Mouse (Mus musculus): ENCODE measurements around the gene Fbxo34. TPM values are rescaled to one million over a fixed set of nuclear protein-coding genes. Genes with fewer than 3 reads are reported as not detected.

The Fbxo34 gene
- polyA plus RNA-seq, 1 experiment from 2014 or later: 21.4 TPM

GRCm38 (mm10) chr14:47421606-47422005 lies 28.6 kb upstream of the Fbxo34 start:
- ATAC-seq (ENCODE audit: insufficient number of reproducible peaks, insufficient read depth, low FRiP score, low read depth): no peak
- H3K4me1 ChIP-seq (ENCODE audit: control insufficient read depth, insufficient read depth, low read length): peaks cover 12% of the 10 kb centered on the region
- no peak overlapping the region for H3K4me2 ChIP-seq (replicated peaks; ENCODE audit: low read depth, low read length)
- H3K36me3 ChIP-seq (ENCODE audit: control insufficient read depth, insufficient read depth, low read length): no peaks in the 10 kb centered on the region
- H3K27me3 ChIP-seq (ENCODE audit: control insufficient read depth, insufficient read depth, low read length): no peaks in the 10 kb centered on the region
- no peak overlapping the region for H3K27ac ChIP-seq (ENCODE audit: low read length)
- WGBS: 31% methylated on average over 2 of the region's 2 CpGs
- no peak overlapping the region for H3K9ac ChIP-seq (replicated peaks; ENCODE audit: low read depth, low read length)
- H3K9me3 ChIP-seq (ENCODE audit: control insufficient read depth, low read depth, low read length): no peaks in the 10 kb centered on the region
- H3K4me3 ChIP-seq (ENCODE audit: low read depth, low read length): no peak overlapping the region

- Histone ChIP-seq H3K27me3 (ENCODE audit: control insufficient read depth, insufficient read depth, low read length) (no peaks in the 10 kb centered on the region), H3K4me2 (replicated peaks; ENCODE audit: low read depth, low read length) (no peak overlapping the region), H3K27ac (ENCODE audit: low read length) (no peak overlapping the region), H3K9ac (replicated peaks; ENCODE audit: low read depth, low read length) (no peak overlapping the region), H3K36me3 (ENCODE audit: control insufficient read depth, insufficient read depth, low read length) (no peaks in the 10 kb centered on the region), H3K4me1 (ENCODE audit: control insufficient read depth, insufficient read depth, low read length) (peaks cover 5% of the 10 kb centered on the region; the same call in 1 of the 2 replicates), H3K4me3 (ENCODE audit: low read depth, low read length) (no peak overlapping the region), H3K9me3 (ENCODE audit: control insufficient read depth, low read depth, low read length) (no peaks in the 10 kb centered on the region)
- WGBS: 75% methylated on average over 4 of the region's 4 CpGs
- no peak for ATAC-seq (ENCODE audit: insufficient number of reproducible peaks, insufficient read depth, low FRiP score, low read depth)
These were observed 27.8 kb upstream of the Fbxo34 start for GRCm38 (mm10) chr14:47422466-47422865.

GRCm38 (mm10) chr14:47432987-47433386 lies 17.2 kb upstream of the Fbxo34 start:
- no peaks in the 10 kb centered on the region for H3K4me1 ChIP-seq (ENCODE audit: control insufficient read depth, insufficient read depth, low read length)
- no peak overlapping the region for H3K9ac ChIP-seq (replicated peaks; ENCODE audit: low read depth, low read length)
- H3K36me3 ChIP-seq (ENCODE audit: control insufficient read depth, insufficient read depth, low read length): no peaks in the 10 kb centered on the region
- H3K4me3 ChIP-seq (ENCODE audit: low read depth, low read length): no peak overlapping the region
- H3K27me3 ChIP-seq (ENCODE audit: control insufficient read depth, insufficient read depth, low read length): no peaks in the 10 kb centered on the region
- H3K9me3 ChIP-seq (ENCODE audit: control insufficient read depth, low read depth, low read length): no peaks in the 10 kb centered on the region
- H3K27ac ChIP-seq (ENCODE audit: low read length): no peak overlapping the region
- ATAC-seq (ENCODE audit: insufficient number of reproducible peaks, insufficient read depth, low FRiP score, low read depth): no peak
- H3K4me2 ChIP-seq (replicated peaks; ENCODE audit: low read depth, low read length): no peak overlapping the region

DNA sequence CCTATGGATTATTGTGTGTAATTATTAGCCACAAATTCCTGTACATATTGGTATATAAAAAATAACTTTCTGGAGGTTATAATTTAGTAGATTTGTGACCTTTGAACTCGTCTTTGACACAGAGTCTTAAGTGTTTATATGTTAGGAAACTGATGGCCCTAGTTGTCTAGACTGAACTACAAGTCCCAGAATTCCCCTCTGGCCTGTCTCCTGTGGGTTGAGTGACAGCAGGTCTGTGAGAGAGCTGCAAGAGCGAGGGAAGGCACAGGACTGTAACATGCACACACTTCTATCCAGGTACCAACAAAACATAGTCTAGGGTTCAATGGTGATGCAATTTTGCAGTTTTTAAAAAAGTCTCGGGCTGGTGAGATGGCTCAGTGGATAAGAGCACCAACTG lies 11.3 kb upstream of the Fbxo34 start:
- no peaks in the 10 kb centered on the region for H3K27me3 ChIP-seq (ENCODE audit: control insufficient read depth, insufficient read depth, low read length)
- peaks cover 3% of the 10 kb centered on the region; the same call in 1 of the 2 replicates for H3K9me3 ChIP-seq (ENCODE audit: control insufficient read depth, low read depth, low read length)
- no peak overlapping the region for H3K4me3 ChIP-seq (ENCODE audit: low read depth, low read length)
- no peaks in the 10 kb centered on the region for H3K36me3 ChIP-seq (ENCODE audit: control insufficient read depth, insufficient read depth, low read length)
- H3K4me1 ChIP-seq (ENCODE audit: control insufficient read depth, insufficient read depth, low read length): no peaks in the 10 kb centered on the region
- H3K27ac ChIP-seq (ENCODE audit: low read length): no peak overlapping the region
- no peak overlapping the region for H3K9ac ChIP-seq (replicated peaks; ENCODE audit: low read depth, low read length)
- H3K4me2 ChIP-seq (replicated peaks; ENCODE audit: low read depth, low read length): no peak overlapping the region
- WGBS: 69% methylated on average over 3 of the region's 3 CpGs
- ATAC-seq (ENCODE audit: insufficient number of reproducible peaks, insufficient read depth, low FRiP score, low read depth): no peak

GRCm38 (mm10) chr14:47444907-47445306 lies 5.3 kb upstream of the Fbxo34 start:
- H3K27ac ChIP-seq (ENCODE audit: low read length): no peak overlapping the region
- H3K4me2 ChIP-seq (replicated peaks; ENCODE audit: low read depth, low read length): no peak overlapping the region
- no peaks in the 10 kb centered on the region for H3K27me3 ChIP-seq (ENCODE audit: control insufficient read depth, insufficient read depth, low read length)
- ATAC-seq (ENCODE audit: insufficient number of reproducible peaks, insufficient read depth, low FRiP score, low read depth): no peak
- 74% methylated on average over 2 of the region's 2 CpGs for WGBS
- H3K4me3 ChIP-seq (ENCODE audit: low read depth, low read length): no peak overlapping the region
- peaks cover 3% of the 10 kb centered on the region; the same call in 1 of the 2 replicates for H3K9me3 ChIP-seq (ENCODE audit: control insufficient read depth, low read depth, low read length)
- no peak overlapping the region for H3K9ac ChIP-seq (replicated peaks; ENCODE audit: low read depth, low read length)
- H3K4me1 ChIP-seq (ENCODE audit: control insufficient read depth, insufficient read depth, low read length): no peaks in the 10 kb centered on the region
- H3K36me3 ChIP-seq (ENCODE audit: control insufficient read depth, insufficient read depth, low read length): no peaks in the 10 kb centered on the region

- WGBS: 67% methylated on average over 9 of the region's 9 CpGs
These were observed 4.7 kb upstream of the Fbxo34 start for GRCm38 (mm10) chr14:47445331-47446095.

DNA sequence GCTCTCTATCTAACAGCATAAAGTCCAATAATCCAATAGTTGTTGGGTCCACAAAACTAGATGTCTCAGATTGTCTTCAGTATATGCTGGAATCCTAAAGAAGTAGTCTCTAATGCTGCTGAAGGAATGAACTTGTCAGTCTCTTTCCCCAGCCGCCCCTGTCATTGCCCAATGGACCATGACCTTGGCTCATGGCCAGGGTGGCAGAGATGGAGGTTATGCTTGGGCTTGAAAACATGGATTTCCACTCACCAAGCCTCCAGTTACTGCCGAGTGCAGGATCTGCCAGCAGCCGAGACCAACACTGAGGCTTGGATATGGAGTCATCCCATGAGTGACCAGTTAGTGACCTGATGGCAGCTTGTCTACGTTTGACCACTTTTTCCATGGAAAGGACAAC lies 9.3 kb downstream of the Fbxo34 start:
- Histone ChIP-seq H3K4me2 (replicated peaks; ENCODE audit: low read depth, low read length) (no peak overlapping the region), H3K9me3 (ENCODE audit: control insufficient read depth, low read depth, low read length) (no peaks in the 10 kb centered on the region), H3K4me3 (ENCODE audit: low read depth, low read length) (no peak overlapping the region), H3K36me3 (ENCODE audit: control insufficient read depth, insufficient read depth, low read length) (no peaks in the 10 kb centered on the region), H3K27ac (ENCODE audit: low read length) (no peak overlapping the region), H3K4me1 (ENCODE audit: control insufficient read depth, insufficient read depth, low read length) (no peaks in the 10 kb centered on the region), H3K27me3 (ENCODE audit: control insufficient read depth, insufficient read depth, low read length) (no peaks in the 10 kb centered on the region), H3K9ac (replicated peaks; ENCODE audit: low read depth, low read length) (no peak overlapping the region)
- ATAC-seq (ENCODE audit: insufficient number of reproducible peaks, insufficient read depth, low FRiP score, low read depth): no peak
- WGBS: 89% methylated on average over 4 of the region's 4 CpGs

More at GRCm38 (mm10) chr14:47445331-47446095, 4.7 kb upstream of the Fbxo34 start:
- Histone ChIP-seq H3K4me3 (ENCODE audit: low read depth, low read length) (no peak overlapping the region), H3K27ac (ENCODE audit: low read length) (no peak overlapping the region), H3K4me2 (replicated peaks; ENCODE audit: low read depth, low read length) (no peak overlapping the region), H3K9ac (replicated peaks; ENCODE audit: low read depth, low read length) (no peak overlapping the region), H3K27me3 (ENCODE audit: control insufficient read depth, insufficient read depth, low read length) (no peaks in the 10 kb centered on the region), H3K4me1 (ENCODE audit: control insufficient read depth, insufficient read depth, low read length) (no peaks in the 10 kb centered on the region), H3K36me3 (ENCODE audit: control insufficient read depth, insufficient read depth, low read length) (no peaks in the 10 kb centered on the region), H3K9me3 (ENCODE audit: control insufficient read depth, low read depth, low read length) (peaks cover 3% of the 10 kb centered on the region; the same call in 1 of the 2 replicates)
- no peak for ATAC-seq (ENCODE audit: insufficient number of reproducible peaks, insufficient read depth, low FRiP score, low read depth)

- no peak overlapping the region for H3K27ac ChIP-seq (ENCODE audit: low read length)
- no peaks in the 10 kb centered on the region for H3K36me3 ChIP-seq (ENCODE audit: control insufficient read depth, insufficient read depth, low read length)
- H3K4me1 ChIP-seq (ENCODE audit: control insufficient read depth, insufficient read depth, low read length): no peaks in the 10 kb centered on the region
- H3K4me2 ChIP-seq (replicated peaks; ENCODE audit: low read depth, low read length): no peak overlapping the region
- 81% methylated on average over 8 of the region's 8 CpGs for WGBS
- H3K27me3 ChIP-seq (ENCODE audit: control insufficient read depth, insufficient read depth, low read length): no peaks in the 10 kb centered on the region
- H3K9ac ChIP-seq (replicated peaks; ENCODE audit: low read depth, low read length): no peak overlapping the region
- H3K4me3 ChIP-seq (ENCODE audit: low read depth, low read length): no peak overlapping the region
- ATAC-seq (ENCODE audit: insufficient number of reproducible peaks, insufficient read depth, low FRiP score, low read depth): no peak
- H3K9me3 ChIP-seq (ENCODE audit: control insufficient read depth, low read depth, low read length): no peaks in the 10 kb centered on the region
These were observed 11.8 kb downstream of the Fbxo34 start for GRCm38 (mm10) chr14:47461997-47462396.

GRCm38 (mm10) chr14:47462453-47462852 lies 12.2 kb downstream of the Fbxo34 start:
- H3K36me3 ChIP-seq (ENCODE audit: control insufficient read depth, insufficient read depth, low read length): no peaks in the 10 kb centered on the region
- no peak for ATAC-seq (ENCODE audit: insufficient number of reproducible peaks, insufficient read depth, low FRiP score, low read depth)
- H3K9me3 ChIP-seq (ENCODE audit: control insufficient read depth, low read depth, low read length): no peaks in the 10 kb centered on the region
- no peak overlapping the region for H3K9ac ChIP-seq (replicated peaks; ENCODE audit: low read depth, low read length)
- no peaks in the 10 kb centered on the region for H3K4me1 ChIP-seq (ENCODE audit: control insufficient read depth, insufficient read depth, low read length)
- H3K27me3 ChIP-seq (ENCODE audit: control insufficient read depth, insufficient read depth, low read length): no peaks in the 10 kb centered on the region
- H3K4me2 ChIP-seq (replicated peaks; ENCODE audit: low read depth, low read length): no peak overlapping the region
- whole genome bisulfite sequencing: 73% methylated on average over 4 of the region's 4 CpGs
- H3K27ac ChIP-seq (ENCODE audit: low read length): no peak overlapping the region
- H3K4me3 ChIP-seq (ENCODE audit: low read depth, low read length): no peak overlapping the region

Data from stomach, embryonic 14.5 days (tissue).